Mouse (Mus musculus): Measurements from ENCODE around the gene Irgc1. TPM values are rescaled to one million over a fixed set of nuclear protein-coding genes. Genes with fewer than 3 reads are reported as not detected.
"Not testable (repeated sequence)": the region's sequence is repeated elsewhere in the genome, so short reads cannot be mapped to it uniquely, and the experiment has no call there.

Gene Irgc1
- total and polyA plus RNA-seq, 3 experiments: 0.88 TPM; not detected in 2

GRCm38 (mm10) chr7:24408186-24408585, 43.9 kb downstream of the Irgc1 start:
- H3K79me2 ChIP-seq (replicated peaks; ENCODE audit: control insufficient read depth, insufficient read depth, low read length): no peaks in the 10 kb centered on the region
- DNase-seq: no peak
- no peak overlapping the region for H3K9ac ChIP-seq (ENCODE audit: low read depth, low read length)
- H3K36me3 ChIP-seq (ENCODE audit: control insufficient read depth, insufficient read depth, low read length): no peaks in the 10 kb centered on the region
- no peak overlapping the region for H3K27ac ChIP-seq
- peaks cover 1% of the 10 kb centered on the region for H3K4me1 ChIP-seq (ENCODE audit: control insufficient read depth, insufficient read depth, low read length)
- H3K4me3 ChIP-seq: no peak overlapping the region
- TF ChIP-seq EP300 (IDR thresholded peaks at IDR 0.05; ENCODE audit: insufficient read depth, low read depth, low read length): no peak
- no peak for TF ChIP-seq POLR2A (IDR thresholded peaks at IDR 0.05; ENCODE audit: insufficient read depth, low read depth, low read length)
- TF ChIP-seq CTCF (IDR thresholded peaks at IDR 0.05): no peak
- no peaks in the 10 kb centered on the region for H3K27me3 ChIP-seq (ENCODE audit: control insufficient read depth, insufficient read depth, low read length)
- intact Hi-C loops (cut with DNase I): no loop called here
- 83% methylated on average over 9 of the region's 9 CpGs for WGBS

GRCm38 (mm10) chr7:24406528-24407344, 45.4 kb downstream of the Irgc1 start:
- Histone ChIP-seq H3K79me2 (replicated peaks; ENCODE audit: control insufficient read depth, insufficient read depth, low read length) (no peaks in the 10 kb centered on the region), H3K4me1 (ENCODE audit: control insufficient read depth, insufficient read depth, low read length) (peaks cover 1% of the 10 kb centered on the region), H3K36me3 (ENCODE audit: control insufficient read depth, insufficient read depth, low read length) (no peaks in the 10 kb centered on the region), H3K4me3 (no peak overlapping the region), H3K9ac (ENCODE audit: low read depth, low read length) (no peak overlapping the region), H3K27ac (no peak overlapping the region), H3K27me3 (ENCODE audit: control insufficient read depth, insufficient read depth, low read length) (no peaks in the 10 kb centered on the region)
- intact Hi-C loops (cut with DNase I): loop anchor here (1.0 to 2.0 kb wide), 2 partner anchors 42 to 70 kb away; no protein-coding TSS in a partner anchor
- DNase-seq: peak; percentile 63 to 68
- WGBS: 40% methylated on average over 5 of the region's 5 CpGs
- TF ChIP-seq EP300 (IDR thresholded peaks at IDR 0.05; ENCODE audit: insufficient read depth, low read depth, low read length) (no peak), POLR2A (IDR thresholded peaks at IDR 0.05; ENCODE audit: insufficient read depth, low read depth, low read length) (no peak), CTCF (IDR thresholded peaks at IDR 0.05) (peak; percentile 87)

GRCm38 (mm10) chr7:24405649-24406048, 46.4 kb downstream of the Irgc1 start:
- no peak for DNase-seq
- H3K79me2 ChIP-seq (replicated peaks; ENCODE audit: control insufficient read depth, insufficient read depth, low read length): no peaks in the 10 kb centered on the region
- 93% methylated on average over 13 of the region's 13 CpGs for WGBS
- H3K9ac ChIP-seq (ENCODE audit: low read depth, low read length): no peak overlapping the region
- no peaks in the 10 kb centered on the region for H3K27me3 ChIP-seq (ENCODE audit: control insufficient read depth, insufficient read depth, low read length)
- H3K27ac ChIP-seq: no peak overlapping the region
- TF ChIP-seq POLR2A (IDR thresholded peaks at IDR 0.05; ENCODE audit: insufficient read depth, low read depth, low read length) (no peak), EP300 (IDR thresholded peaks at IDR 0.05; ENCODE audit: insufficient read depth, low read depth, low read length) (no peak), CTCF (IDR thresholded peaks at IDR 0.05) (no peak)
- H3K4me1 ChIP-seq (ENCODE audit: control insufficient read depth, insufficient read depth, low read length): peaks cover 1% of the 10 kb centered on the region
- intact Hi-C loops (cut with DNase I): loop anchor here (2.0 kb wide), 1 partner anchor 69 kb away; no protein-coding TSS in a partner anchor
- no peak overlapping the region for H3K4me3 ChIP-seq
- H3K36me3 ChIP-seq (ENCODE audit: control insufficient read depth, insufficient read depth, low read length): no peaks in the 10 kb centered on the region

- Histone ChIP-seq H3K4me1 (ENCODE audit: control insufficient read depth, insufficient read depth, low read length) (peaks cover 1% of the 10 kb centered on the region), H3K27me3 (ENCODE audit: control insufficient read depth, insufficient read depth, low read length) (no peaks in the 10 kb centered on the region), H3K36me3 (ENCODE audit: control insufficient read depth, insufficient read depth, low read length) (no peaks in the 10 kb centered on the region), H3K27ac (no peak overlapping the region), H3K79me2 (replicated peaks; ENCODE audit: control insufficient read depth, insufficient read depth, low read length) (no peaks in the 10 kb centered on the region), H3K4me3 (no peak overlapping the region), H3K9ac (ENCODE audit: low read depth, low read length) (no peak overlapping the region)
- WGBS: 99% methylated on average over 9 of the region's 9 CpGs
- TF ChIP-seq CTCF (IDR thresholded peaks at IDR 0.05) (peak; percentile 55), EP300 (IDR thresholded peaks at IDR 0.05; ENCODE audit: insufficient read depth, low read depth, low read length) (no peak)
- DNase-seq: no peak
- intact Hi-C loops (cut with DNase I): no loop called here
These were observed 49.2 kb downstream of the Irgc1 start for GRCm38 (mm10) chr7:24402851-24403250.

GRCm38 (mm10) chr7:24400489-24400888, 51.6 kb downstream of the Irgc1 start:
- H3K4me1 ChIP-seq (ENCODE audit: control insufficient read depth, insufficient read depth, low read length); H3K36me3 ChIP-seq (ENCODE audit: control insufficient read depth, insufficient read depth, low read length); H3K27me3 ChIP-seq (ENCODE audit: control insufficient read depth, insufficient read depth, low read length); H3K4me3 ChIP-seq; H3K9ac ChIP-seq (ENCODE audit: low read depth, low read length); DNase-seq; intact Hi-C loops (cut with DNase I); H3K79me2 ChIP-seq (replicated peaks; ENCODE audit: control insufficient read depth, insufficient read depth, low read length); H3K27ac ChIP-seq: not testable (repeated sequence)
- WGBS: 92% methylated on average over 4 of the region's 4 CpGs

GRCm38 (mm10) chr7:24400082-24400452, 52.0 kb downstream of the Irgc1 start:
- DNase-seq: no peak
- peak overlapping the region; percentile 96 for H3K27ac ChIP-seq
- no peaks in the 10 kb centered on the region for H3K27me3 ChIP-seq (ENCODE audit: control insufficient read depth, insufficient read depth, low read length)
- TF ChIP-seq CTCF (IDR thresholded peaks at IDR 0.05): no peak
- no peak for TF ChIP-seq EP300 (IDR thresholded peaks at IDR 0.05; ENCODE audit: insufficient read depth, low read depth, low read length)
- no peak for TF ChIP-seq POLR2A (IDR thresholded peaks at IDR 0.05; ENCODE audit: insufficient read depth, low read depth, low read length)
- intact Hi-C loops (cut with DNase I): no loop called here
- no peaks in the 10 kb centered on the region for H3K4me1 ChIP-seq (ENCODE audit: control insufficient read depth, insufficient read depth, low read length)
- H3K36me3 ChIP-seq (ENCODE audit: control insufficient read depth, insufficient read depth, low read length): no peaks in the 10 kb centered on the region
- no peaks in the 10 kb centered on the region for H3K79me2 ChIP-seq (replicated peaks; ENCODE audit: control insufficient read depth, insufficient read depth, low read length)
- peak overlapping the region; percentile 38 for H3K9ac ChIP-seq (ENCODE audit: low read depth, low read length)
- peak overlapping the region; percentile 56 for H3K4me3 ChIP-seq
- WGBS: 2% methylated on average over 3 of the region's 3 CpGs
